Comparison of ENCODE assay signal across 19 mouse cellular contexts in the genomic region with DNA sequence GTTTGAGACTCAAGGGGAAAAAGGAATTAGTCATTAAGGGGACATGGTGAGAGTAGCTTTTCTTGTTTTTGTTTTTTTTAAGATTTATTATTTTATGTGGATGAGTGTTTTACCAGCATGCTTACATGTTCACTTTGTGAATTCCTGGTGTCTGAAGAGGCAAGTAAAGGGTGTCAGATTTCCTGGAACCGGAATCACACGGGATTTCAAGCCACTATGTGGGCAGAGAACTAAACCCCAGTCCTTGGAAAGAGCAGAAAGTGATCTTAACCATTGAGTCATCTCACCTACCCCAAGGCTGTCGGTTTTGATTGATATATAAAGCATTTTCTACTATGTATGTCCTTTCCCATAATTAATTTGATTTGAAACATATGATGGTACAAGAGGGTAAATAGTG. TPM values are rescaled to one million over a fixed set of nuclear protein-coding genes. Genes with fewer than 3 reads are reported as not detected.
"Had no signal": no experiment of that assay in that cellular context is flagged by ENCODE, and none has a peak within 500 bp of the region (broad histone marks: within the 10 kb centered on the region; RNA-seq: fewer than 3 reads in every experiment).

No protein-coding gene starts in this region.

- H3K27ac ChIP-seq: midbrain, embryonic 10.5 days; midbrain, embryonic 12.5 days; neural tube, embryonic 12.5 days; stomach, embryonic 15.5 days; stomach, postnatal 0 days had no signal

- H3K27me3 ChIP-seq: midbrain, embryonic 12.5 days; neural tube, embryonic 12.5 days; stomach, embryonic 15.5 days had no signal

- H3K36me3 ChIP-seq: midbrain, embryonic 10.5 days; midbrain, embryonic 12.5 days; neural tube, embryonic 12.5 days; stomach, embryonic 15.5 days had no signal

- H3K9ac ChIP-seq: lung, embryonic 14.5 days; midbrain, embryonic 12.5 days; neural tube, embryonic 12.5 days; stomach, embryonic 15.5 days had no signal

- DNase-seq: lung, adult 18-20 months; lung, embryonic 14.5 days; lung, postnatal 10 days; midbrain, embryonic 14.5 days; right cerebral cortex, postnatal 14 days; thymus, adult 2 months; thymus, postnatal 25 days; thymus, postnatal 4 days had no signal

- H3K9me3 ChIP-seq: midbrain, embryonic 10.5 days; midbrain, embryonic 12.5 days; neural tube, embryonic 12.5 days; stomach, embryonic 15.5 days had no signal

- H3K4me3 ChIP-seq: midbrain, embryonic 10.5 days; midbrain, embryonic 12.5 days; neural tube, embryonic 12.5 days; stomach, embryonic 15.5 days had no signal

- H3K4me1 ChIP-seq: midbrain, embryonic 12.5 days; neural tube, embryonic 12.5 days; stomach, embryonic 15.5 days had no signal

- ATAC-seq: midbrain, embryonic 16.5 days had no signal

- H3K4me2 ChIP-seq: lung, embryonic 14.5 days; midbrain, embryonic 12.5 days; neural tube, embryonic 12.5 days; stomach, embryonic 15.5 days had no signal

RNA-seq across cellular contexts. Expression of a gene that starts 48.2 kb away (rescaled TPM):
- polyA plus RNA-seq: lung, embryonic 14.5 days; lung, embryonic 16.5 days; midbrain, embryonic 10.5 days; midbrain, embryonic 12.5 days; midbrain, embryonic 14.5 days; midbrain, embryonic 16.5 days; neural tube, embryonic 12.5 days; neural tube, embryonic 14.5 days; spleen, adult 2 months; stomach, embryonic 15.5 days; stomach, postnatal 0 days; testis, adult 2 months; thymus, adult 2 months; urinary bladder, adult 2 months had no signal

RNA-seq across cellular contexts. Expression of a gene that starts 52.5 kb away (rescaled TPM):
- polyA plus RNA-seq: lung, embryonic 14.5 days; lung, embryonic 16.5 days; midbrain, embryonic 10.5 days; midbrain, embryonic 12.5 days; midbrain, embryonic 14.5 days; midbrain, embryonic 16.5 days; neural tube, embryonic 12.5 days; neural tube, embryonic 14.5 days; spleen, adult 2 months; stomach, embryonic 15.5 days; stomach, postnatal 0 days; urinary bladder, adult 2 months had no signal
